Mouse (Mus musculus): ENCODE data around the gene Sec14l2.

GRCm38 (mm10) chr11:4148120-4148519, 24.9 kb upstream of the Sec14l2 start:
- TF ChIP-seq CTCF (IDR thresholded peaks at IDR 0.05; ENCODE audit: low read depth) (no peak), EP300 (optimal IDR thresholded peaks at IDR 0.05) (no peak)
